ENCODE assay signal across 9 mouse cellular contexts in genomic region chr17:50795445-50796095, GRCm38 (mm10).
DNase-seq lines count a peak whose midpoint lies in the region; ATAC-seq and TF ChIP-seq lines count a peak whose summit lies in the region.
"Had no signal": no experiment of that assay in that cellular context is flagged by ENCODE, and none has a peak within 500 bp of the region (broad histone marks: within the 10 kb centered on the region; RNA-seq: fewer than 3 reads in every experiment).

No protein-coding gene starts in this region.

- H3K36me3 ChIP-seq in ES-E14 (ENCODE audit: control insufficient read depth, insufficient read depth, low read length, poor library complexity, severe bottlenecking), result no peaks in the 10 kb centered on the region
- H3K36me3 ChIP-seq in neural tube, embryonic 15.5 days, result no peaks in the 10 kb centered on the region
- H3K36me3 ChIP-seq: heart, embryonic 15.5 days had no signal

- H3K4me1 ChIP-seq in ES-E14 (ENCODE audit: control insufficient read depth in 2 of 2, insufficient read depth in 2 of 2, low read length in 2 of 2, poor library complexity in 1 of 2), result no peaks in the 10 kb centered on the region
- H3K4me1 ChIP-seq in lung, adult 2 months (ENCODE audit: control insufficient read depth, insufficient read depth, low read length), result no peaks in the 10 kb centered on the region
- H3K4me1 ChIP-seq in neural tube, embryonic 15.5 days, result no peaks in the 10 kb centered on the region
- H3K4me1 ChIP-seq: heart, embryonic 15.5 days had no signal

- 66% methylated on average over 6 of the region's 6 CpGs for WGBS in lung, adult 2 months
- WGBS in neural tube, embryonic 15.5 days, result 74% methylated on average over 6 of the region's 6 CpGs

- H3K4me2 ChIP-seq in neural tube, embryonic 15.5 days, result no peak overlapping the region
- H3K4me2 ChIP-seq: heart, embryonic 15.5 days had no signal

- in situ Hi-C loops in ES-E14 (cut with MboI; ENCODE audit: low sequenced_read_pairs in 2 of 2, unreplicated experiment in 2 of 2), result loop anchor here in 1 of 2 experiments (25.0 kb wide), 1 partner anchor 833 kb away; no protein-coding TSS in a partner anchor

- H3K27me3 ChIP-seq in neural tube, embryonic 15.5 days (replicated peaks), result no peaks in the 10 kb centered on the region
- H3K27me3 ChIP-seq: heart, embryonic 15.5 days had no signal

- ATAC-seq in neural tube, embryonic 15.5 days (ENCODE audit: low FRiP score), result peak; percentile 85

- H3K27ac ChIP-seq in ES-E14 (ENCODE audit: insufficient read depth, low read depth, low read length, poor library complexity, severe bottlenecking), result no peak overlapping the region
- no peak overlapping the region for H3K27ac ChIP-seq in neural tube, embryonic 15.5 days (replicated peaks)
- H3K27ac ChIP-seq: heart, embryonic 15.5 days had no signal

- H3K9me3 ChIP-seq in ES-E14 (ENCODE audit: control insufficient read depth, insufficient read depth, low read depth, low read length), result no peaks in the 10 kb centered on the region
- H3K9me3 ChIP-seq in neural tube, embryonic 15.5 days (replicated peaks), result no peaks in the 10 kb centered on the region
- H3K9me3 ChIP-seq: heart, embryonic 15.5 days had no signal

- DNase-seq in ES-E14 (ENCODE audit: low read depth, low spot score), result peak; percentile 46
- DNase-seq in brain, embryonic 18.5 days (ENCODE audit: low read depth, low spot score), result peak; percentile 60
- DNase-seq in fibroblast of lung, adult 2 months (ENCODE audit: low read depth), result peak; percentile 42
- peak; percentile 12 for DNase-seq in heart, postnatal 25 days (ENCODE audit: low spot score)
- peak; percentile 44 to 54 for DNase-seq in kidney, postnatal 25 days
- peak; percentile 34 for DNase-seq in lung, adult 2 months
- DNase-seq in thymus, postnatal 10 days (ENCODE audit: low spot score in 2 of 2), result peak; percentile 11 to 63

- intact Hi-C loops in heart, postnatal 25 days (cut with DNase I), result loop anchor here (1.0 to 5.0 kb wide), 3 partner anchors 288 to 859 kb away; partner anchors contain the start of gene Plcl2

- no peak overlapping the region for H3K9ac ChIP-seq in ES-E14 (ENCODE audit: insufficient read depth, low read depth, low read length, poor library complexity, severe bottlenecking)
- no peak overlapping the region for H3K9ac ChIP-seq in neural tube, embryonic 15.5 days (replicated peaks)
- H3K9ac ChIP-seq: heart, embryonic 15.5 days had no signal

- peak; percentile 52 for TF ChIP-seq CTCF in lung, adult 2 months (IDR thresholded peaks at IDR 0.05; ENCODE audit: insufficient read depth, low read length)

- H3K4me3 ChIP-seq in ES-E14 (ENCODE audit: insufficient read depth in 1 of 2, low read depth in 1 of 2, low read length in 2 of 2, poor library complexity in 1 of 2, severe bottlenecking in 1 of 2), result no peak overlapping the region
- no peak overlapping the region for H3K4me3 ChIP-seq in lung, adult 2 months (replicated peaks; ENCODE audit: extremely low read depth, low read depth, low read length)
- no peak overlapping the region for H3K4me3 ChIP-seq in neural tube, embryonic 15.5 days (replicated peaks)
- H3K4me3 ChIP-seq: heart, embryonic 15.5 days had no signal

- TF ChIP-seq POLR2A in lung, adult 2 months (IDR thresholded peaks at IDR 0.05; ENCODE audit: borderline replicate concordance, extremely low read depth, low read depth, low read length), result no peak

TF ChIP-seq in ES-E14, 5 proteins besides CTCF, POLR2A, EP300 and RAD21:
- TF ChIP-seq ZC3H11A (IDR thresholded peaks at IDR 0.05; ENCODE audit: borderline replicate concordance, low read depth, low read length) (peak; percentile 73), HCFC1 (IDR thresholded peaks at IDR 0.05; ENCODE audit: borderline replicate concordance, insufficient read depth, low read length) (no peak)
